Mouse (Mus musculus): ENCODE results near the gene Usp35. TPM values are rescaled to one million over a fixed set of nuclear protein-coding genes. Genes with fewer than 3 reads are reported as not detected.

The Usp35 gene
- polyA plus RNA-seq, 1 experiment from 2014 or later: 3.2 TPM

- ATAC-seq: no peak
- no peaks in the 10 kb centered on the region for H3K27me3 ChIP-seq (ENCODE audit: control insufficient read depth, insufficient read depth, low read depth, low read length)
- no peak overlapping the region for H3K9ac ChIP-seq (ENCODE audit: low read depth, low read length)
- H3K4me1 ChIP-seq (ENCODE audit: control insufficient read depth, insufficient read depth, low read length): no peaks in the 10 kb centered on the region
- 0 out of 2 replicates have a peak, but pooled peaks cover 3% of the 10 kb centered on the region for H3K36me3 ChIP-seq (ENCODE audit: control insufficient read depth, insufficient read depth, low read length)
- no peak overlapping the region for H3K4me2 ChIP-seq (ENCODE audit: low read length)
- no peak overlapping the region for H3K4me3 ChIP-seq (ENCODE audit: low read depth, low read length)
- H3K9me3 ChIP-seq (replicated peaks; ENCODE audit: control insufficient read depth, low read length, poor library complexity, severe bottlenecking): no peaks in the 10 kb centered on the region
- 96% methylated on average over 1 of the region's 1 CpGs for WGBS
- H3K27ac ChIP-seq (ENCODE audit: low read length): no peak overlapping the region
Observed at GRCm38 (mm10) chr7:97271068-97271467, 60.8 kb downstream of the Usp35 start.

- Histone ChIP-seq H3K36me3 (ENCODE audit: control insufficient read depth, insufficient read depth, low read length) (0 out of 2 replicates have a peak, but pooled peaks cover 3% of the 10 kb centered on the region), H3K27ac (ENCODE audit: low read length) (no peak overlapping the region), H3K9ac (ENCODE audit: low read depth, low read length) (no peak overlapping the region), H3K4me2 (ENCODE audit: low read length) (no peak overlapping the region), H3K4me3 (ENCODE audit: low read depth, low read length) (no peak overlapping the region), H3K4me1 (ENCODE audit: control insufficient read depth, insufficient read depth, low read length) (no peaks in the 10 kb centered on the region), H3K27me3 (ENCODE audit: control insufficient read depth, insufficient read depth, low read depth, low read length) (no peaks in the 10 kb centered on the region), H3K9me3 (replicated peaks; ENCODE audit: control insufficient read depth, low read length, poor library complexity, severe bottlenecking) (no peaks in the 10 kb centered on the region)
- no peak for ATAC-seq
Observed at GRCm38 (mm10) chr7:97270367-97270766, 61.5 kb downstream of the Usp35 start.

GRCm38 (mm10) chr7:97262541-97262940 lies 69.3 kb downstream of the Usp35 start:
- 78% methylated on average over 1 of the region's 1 CpGs for WGBS
- Histone ChIP-seq H3K27me3 (ENCODE audit: control insufficient read depth, insufficient read depth, low read depth, low read length) (no peaks in the 10 kb centered on the region), H3K27ac (ENCODE audit: low read length) (no peak overlapping the region), H3K4me3 (ENCODE audit: low read depth, low read length) (no peak overlapping the region), H3K4me2 (ENCODE audit: low read length) (no peak overlapping the region), H3K9ac (ENCODE audit: low read depth, low read length) (no peak overlapping the region), H3K36me3 (ENCODE audit: control insufficient read depth, insufficient read depth, low read length) (no peaks in the 10 kb centered on the region), H3K9me3 (replicated peaks; ENCODE audit: control insufficient read depth, low read length, poor library complexity, severe bottlenecking) (no peaks in the 10 kb centered on the region), H3K4me1 (ENCODE audit: control insufficient read depth, insufficient read depth, low read length) (no peaks in the 10 kb centered on the region)
- ATAC-seq: no peak

Other genes with a start within 250 kb of the Usp35 start
- gene Kctd21, start 307 bp upstream of the Usp35 start, polyA plus RNA-seq (2015; fragmentation: Nextera tagmentation; extraction: Ambion mirVana): 6.7 and 7.6 TPM in 2 replicates
- 12.3 and 12.7 TPM in 2 replicates for gene Alg8, start 39.6 kb upstream of the Usp35 start, polyA plus RNA-seq (2015; fragmentation: Nextera tagmentation; extraction: Ambion mirVana)
- 426 and 456 TPM in 2 replicates for gene Ndufc2, start 68.0 kb upstream of the Usp35 start, polyA plus RNA-seq (2015; fragmentation: Nextera tagmentation; extraction: Ambion mirVana)
- 1.7 and 2.3 TPM in 2 replicates for gene Thrsp, start 85.7 kb upstream of the Usp35 start, polyA plus RNA-seq (2015; fragmentation: Nextera tagmentation; extraction: Ambion mirVana)
- 1.2 and 1.6 TPM in 2 replicates for gene Kctd14, start 119.3 kb upstream of the Usp35 start, polyA plus RNA-seq (2015; fragmentation: Nextera tagmentation; extraction: Ambion mirVana)
- gene Ints4, start 148.9 kb upstream of the Usp35 start, polyA plus RNA-seq (2015; fragmentation: Nextera tagmentation; extraction: Ambion mirVana): 35.5 and 36.5 TPM in 2 replicates
- gene Aamdc, start 247.5 kb upstream of the Usp35 start, polyA plus RNA-seq (2015; fragmentation: Nextera tagmentation; extraction: Ambion mirVana): 52.6 and 53.8 TPM in 2 replicates
- gene Rsf1, start 247.9 kb upstream of the Usp35 start, polyA plus RNA-seq (2015; fragmentation: Nextera tagmentation; extraction: Ambion mirVana): 26.9 and 35.6 TPM in 2 replicates